Mouse (Mus musculus) MEL (cell line): ENCODE measurements around the gene Vmn2r18. TPM values are rescaled to one million over a fixed set of nuclear protein-coding genes. Genes with fewer than 3 reads are reported as not detected.

Experiments used
- DNase-seq: peaks from one replicate; pipeline ENCODE4 v3.0.0; 2011; ENCODE audit warnings: low read depth, low spot score
- H3K27ac ChIP-seq: 2 replicates; pipeline ENCODE4 v1.5.1; 2012; ENCODE audit warnings: low read depth, mild to moderate bottlenecking, control low read depth, low read length, moderate library complexity; ENCODE audit not compliant: control insufficient read depth
- H3K27me3 ChIP-seq, 2 experiments: fragments of 150-350 bp in 1 of 2; sonication (generic) in 1 of 2; 2 replicates each; pipeline ENCODE4 v1.6.1; 2012; ENCODE audit warnings: low read length in 2 of 2, mild to moderate bottlenecking in 2 of 2, improper control_type of control experiment in 1 of 2, moderate library complexity in 1 of 2; ENCODE audit not compliant: insufficient read depth in 2 of 2, control insufficient read depth in 1 of 2
- H3K36me3 ChIP-seq, 2 experiments: 2 replicates each; pipeline ENCODE4 v1.6.1; 2012 to 2014; ENCODE audit warnings: low read length in 2 of 2, improper control_type of control experiment in 1 of 2, inconsistent platforms in 1 of 2, mild to moderate bottlenecking in 1 of 2; ENCODE audit not compliant: insufficient read depth in 2 of 2, control insufficient read depth in 1 of 2
- H3K4me1 ChIP-seq, 2 experiments: fragments of 150-350 bp in 1 of 2; sonication (generic) in 1 of 2; 2 replicates each; pipeline ENCODE4 v1.6.1; 2012; ENCODE audit warnings: low read length in 2 of 2, improper control_type of control experiment in 1 of 2, mild to moderate bottlenecking in 1 of 2; ENCODE audit not compliant: insufficient read depth in 2 of 2, control insufficient read depth in 1 of 2
- H3K4me3 ChIP-seq, 2 experiments: fragments of 150-350 bp in 1 of 2; sonication (generic) in 1 of 2; 2 replicates each; pipeline ENCODE4 v1.5.1; 2012; ENCODE audit warnings: low read depth in 2 of 2, low read length in 2 of 2, mild to moderate bottlenecking in 2 of 2, moderate library complexity in 2 of 2, control low read depth in 1 of 2, improper control_type of control experiment in 1 of 2; ENCODE audit not compliant: control insufficient read depth in 1 of 2, insufficient read depth in 1 of 2
- H3K79me2 ChIP-seq: 2 replicates; pipeline ENCODE4 v1.6.1; 2012; ENCODE audit warnings: mild to moderate bottlenecking, low read length, moderate library complexity; ENCODE audit not compliant: control insufficient read depth, poor library complexity, insufficient read depth
- H3K9ac ChIP-seq: 2 replicates; pipeline ENCODE4 v1.6.1; 2012; ENCODE audit warnings: low read depth, mild to moderate bottlenecking, control low read depth, low read length, moderate library complexity; ENCODE audit not compliant: control insufficient read depth, poor library complexity, severe bottlenecking
- H3K9me3 ChIP-seq: fragments of 150-350 bp; sonication (generic); replicated peaks from 2 replicates; pipeline ENCODE4 v1.6.1; 2012; ENCODE audit warnings: mild to moderate bottlenecking, low read length, improper control_type of control experiment, moderate library complexity; ENCODE audit not compliant: insufficient read depth
- CHD1 ChIP-seq: IDR thresholded peaks from 2 replicates; pipeline ENCODE4 v1.6.1; 2012; ENCODE audit warnings: low read depth, mild to moderate bottlenecking, inconsistent platforms, low read length, improper control_type of control experiment
- CHD2 ChIP-seq: IDR thresholded peaks from 2 replicates; pipeline ENCODE4 v1.6.1; 2011; ENCODE audit warnings: low read length, improper control_type of control experiment
- CTCF ChIP-seq, 3 experiments: IDR thresholded peaks in 2 of 3; conservative IDR thresholded peaks in 1 of 3; 2 replicates each; pipeline ENCODE4 v1.5.1; 2011 to 2012; ENCODE audit warnings: low read length in 3 of 3, low read depth in 2 of 3, mild to moderate bottlenecking in 2 of 3, improper control_type of control experiment in 1 of 3, inconsistent platforms in 1 of 3, mixed read lengths in 1 of 3, moderate library complexity in 1 of 3; ENCODE audit not compliant: control insufficient read depth in 1 of 3, insufficient read depth in 1 of 3, poor library complexity in 1 of 3, severe bottlenecking in 1 of 3
- E2F4 ChIP-seq: IDR thresholded peaks from 2 replicates; pipeline ENCODE4 v1.6.1; 2011; ENCODE audit warnings: low read depth, low read length, improper control_type of control experiment, borderline replicate concordance
- ELF1 ChIP-seq: IDR thresholded peaks from 2 replicates; pipeline ENCODE4 v1.6.1; 2014; ENCODE audit warnings: low read depth, mild to moderate bottlenecking, inconsistent platforms, low read length, improper control_type of control experiment, moderate library complexity
- EP300 ChIP-seq, 2 experiments: IDR thresholded peaks; 2 replicates each; pipeline ENCODE4 v1.6.1; 2011; ENCODE audit warnings: improper control_type of control experiment in 2 of 2, low read length in 2 of 2, low read depth in 1 of 2, mild to moderate bottlenecking in 1 of 2
- ETS1 ChIP-seq: IDR thresholded peaks from 2 replicates; pipeline ENCODE4 v1.6.1; 2012; ENCODE audit warnings: low read depth, mild to moderate bottlenecking, inconsistent platforms, low read length, improper control_type of control experiment, moderate library complexity
- GABPA ChIP-seq: IDR thresholded peaks from 2 replicates; pipeline ENCODE4 v1.6.1; 2012; ENCODE audit warnings: low read depth, mild to moderate bottlenecking, inconsistent platforms, low read length, improper control_type of control experiment, moderate library complexity
- HCFC1 ChIP-seq: IDR thresholded peaks from 2 replicates; pipeline ENCODE4 v1.6.1; 2012; ENCODE audit warnings: low read depth, mild to moderate bottlenecking, inconsistent platforms, low read length, improper control_type of control experiment, moderate library complexity
- MAFK ChIP-seq: IDR thresholded peaks from 2 replicates; pipeline ENCODE4 v1.6.1; 2011; ENCODE audit warnings: low read depth, mild to moderate bottlenecking, low read length, improper control_type of control experiment, borderline replicate concordance
- MAX ChIP-seq: IDR thresholded peaks from 2 replicates; pipeline ENCODE4 v1.6.1; 2011; ENCODE audit warnings: low read length, improper control_type of control experiment
- MEF2A ChIP-seq: IDR thresholded peaks from 2 replicates; pipeline ENCODE4 v1.6.1; 2014; ENCODE audit warnings: low read depth, mild to moderate bottlenecking, inconsistent platforms, low read length, improper control_type of control experiment; ENCODE audit not compliant: poor library complexity, insufficient replicate concordance, severe bottlenecking; ENCODE audit errors: extremely low read depth
- MXI1 ChIP-seq: IDR thresholded peaks from 2 replicates; pipeline ENCODE4 v1.6.1; 2011; ENCODE audit warnings: mild to moderate bottlenecking, low read depth, low read length, improper control_type of control experiment
- MYB ChIP-seq: IDR thresholded peaks from 2 replicates; pipeline ENCODE4 v1.6.1; 2011; ENCODE audit warnings: mild to moderate bottlenecking, low read depth, low read length, improper control_type of control experiment
- MYC ChIP-seq: IDR thresholded peaks from 2 replicates; pipeline ENCODE4 v1.6.1; 2011; ENCODE audit warnings: low read depth, mild to moderate bottlenecking, low read length, improper control_type of control experiment, moderate library complexity
- NRF1 ChIP-seq: IDR thresholded peaks from 2 replicates; pipeline ENCODE4 v1.6.1; 2014; ENCODE audit warnings: low read depth, mild to moderate bottlenecking, inconsistent platforms, low read length, improper control_type of control experiment, moderate library complexity; ENCODE audit not compliant: poor library complexity, insufficient read depth, severe bottlenecking
- POLR2A ChIP-seq, 2 experiments: IDR thresholded peaks; 2 replicates each; pipeline ENCODE4 v1.6.1; 2011 to 2012; ENCODE audit warnings: low read length in 2 of 2, mild to moderate bottlenecking in 2 of 2, control low read depth in 1 of 2, improper control_type of control experiment in 1 of 2, low read depth in 1 of 2, moderate library complexity in 1 of 2; ENCODE audit not compliant: control insufficient read depth in 1 of 2, insufficient read depth in 1 of 2, poor library complexity in 1 of 2
- POLR2AphosphoS2 ChIP-seq: IDR thresholded peaks from 2 replicates; pipeline ENCODE4 v1.6.1; 2011; ENCODE audit warnings: low read length, improper control_type of control experiment
- POLR2AphosphoS5 ChIP-seq: IDR thresholded peaks from 2 replicates; pipeline ENCODE4 v1.6.1; 2012; ENCODE audit warnings: low read depth, borderline replicate concordance, mild to moderate bottlenecking, inconsistent platforms, low read length, moderate library complexity, mixed read lengths
- RAD21 ChIP-seq: IDR thresholded peaks from 2 replicates; pipeline ENCODE4 v1.6.1; 2011; ENCODE audit warnings: mild to moderate bottlenecking, low read depth, low read length, improper control_type of control experiment
- RCOR1 ChIP-seq: IDR thresholded peaks from 2 replicates; pipeline ENCODE4 v1.6.1; 2012; ENCODE audit warnings: low read depth, mild to moderate bottlenecking, inconsistent platforms, low read length, improper control_type of control experiment
- SIN3A ChIP-seq: IDR thresholded peaks from 2 replicates; pipeline ENCODE4 v1.6.1; 2012; ENCODE audit warnings: low read length, improper control_type of control experiment, inconsistent platforms
- SMC3 ChIP-seq: IDR thresholded peaks from 2 replicates; pipeline ENCODE4 v1.6.1; 2011; ENCODE audit warnings: low read depth, low read length, improper control_type of control experiment
- TAL1 ChIP-seq: IDR thresholded peaks from 2 replicates; pipeline ENCODE4 v1.6.1; 2012; ENCODE audit warnings: mild to moderate bottlenecking, inconsistent platforms, low read length, moderate library complexity, mixed read lengths
- TBP ChIP-seq: IDR thresholded peaks from 2 replicates; pipeline ENCODE4 v1.8.0; 2011; ENCODE audit warnings: low read depth, low read length, improper control_type of control experiment
- TCF12 ChIP-seq: IDR thresholded peaks from 2 replicates; pipeline ENCODE4 v1.6.1; 2014; ENCODE audit warnings: low read depth, mild to moderate bottlenecking, inconsistent platforms, low read length, improper control_type of control experiment, moderate library complexity
- UBTF ChIP-seq: IDR thresholded peaks from 2 replicates; pipeline ENCODE4 v1.6.1; 2012; ENCODE audit warnings: low read depth, mild to moderate bottlenecking, inconsistent platforms, low read length, improper control_type of control experiment, moderate library complexity, borderline replicate concordance; ENCODE audit not compliant: insufficient read depth
- USF1 ChIP-seq: IDR thresholded peaks from 2 replicates; pipeline ENCODE4 v1.6.1; 2014; ENCODE audit warnings: low read depth, mild to moderate bottlenecking, inconsistent platforms, low read length, improper control_type of control experiment, moderate library complexity
- ZKSCAN1 ChIP-seq: IDR thresholded peaks from 2 replicates; pipeline ENCODE4 v1.6.1; 2012; ENCODE audit warnings: low read depth, mild to moderate bottlenecking, inconsistent platforms, low read length, improper control_type of control experiment, moderate library complexity
- ZMIZ1 ChIP-seq: IDR thresholded peaks from 2 replicates; pipeline ENCODE4 v1.6.1; 2012; ENCODE audit warnings: low read depth, mild to moderate bottlenecking, inconsistent platforms, low read length, improper control_type of control experiment, moderate library complexity
- ZNF384 ChIP-seq: IDR thresholded peaks from 2 replicates; pipeline ENCODE4 v1.6.1; 2012; ENCODE audit warnings: low read depth, mild to moderate bottlenecking, inconsistent platforms, low read length, improper control_type of control experiment
- polyA plus RNA-seq, 2 experiments: library from polyadenylated mRNA; stranded (reverse) in 1 of 2; unstranded in 1 of 2; fragments of >175 nt in 1 of 2; fragments of >200 nt in 1 of 2; gene quantifications; 2 replicates each; pipeline versions ENCODE4 v1.2.1 to v1.2.4; 2012; ENCODE audit warnings: low replicate concordance in 2 of 2, low read depth in 1 of 2; ENCODE audit not compliant: insufficient read length in 2 of 2, insufficient read depth in 1 of 2, missing spikeins in 1 of 2
- total RNA-seq: library from RNA; depleted of rRNA; stranded (reverse); fragments of 300-350 nt; gene quantifications from 2 replicates; pipeline ENCODE4 v1.2.3, GENCODE M21; 2012; rRNA removed

Gene Vmn2r18
- total RNA-seq: 0.04 TPM in 1 of 2 replicates, not detected in the other
- polyA plus RNA-seq: under 1 TPM in 1 of 2 experiments, not detected in 1; 0.04 TPM

GRCm38 (mm10) chr5:151605921-151606320 is at the start of gene Vmn2r18:
TSS of gene Vmn2r18 (minus strand) at chr5:151606021.
- Histone ChIP-seq H3K9me3 (no peaks in the 10 kb centered on the region), H3K79me2 (no peaks in the 10 kb centered on the region), H3K9ac (no peak within 1 kb of the TSS), H3K4me3 (no peak within 1 kb of the TSS), H3K27ac (no peak within 1 kb of the TSS), H3K36me3 (no peaks in the 10 kb centered on the region), H3K27me3 (peaks cover 0 to 1% of the 10 kb centered on the region in 2 experiments; a peak in 1 of 4 replicates), H3K4me1 (no peaks in the 10 kb centered on the region)
- no peak for TF ChIP-seq MAX
- no peak for TF ChIP-seq POLR2AphosphoS5
- TF ChIP-seq CTCF (IDR thresholded peaks at IDR 0.05 in 2 of 3, conservative IDR thresholded peaks at IDR 0.05 in 1 of 3; ENCODE audit: control insufficient read depth in 1 of 3, insufficient read depth in 1 of 3, low read depth in 2 of 3, low read length in 3 of 3, poor library complexity in 1 of 3, severe bottlenecking in 1 of 3): no peak
- no peak for TF ChIP-seq CHD1
- TF ChIP-seq ZKSCAN1: no peak
- TF ChIP-seq NRF1: no peak
- no peak for TF ChIP-seq SMC3
- TF ChIP-seq MXI1: no peak
- TF ChIP-seq POLR2A (IDR thresholded peaks at IDR 0.05; ENCODE audit: control insufficient read depth in 1 of 2, insufficient read depth in 1 of 2, low read depth in 1 of 2, low read length in 2 of 2, poor library complexity in 1 of 2): no peak
- no peak for TF ChIP-seq ETS1
- TF ChIP-seq HCFC1: no peak
- DNase-seq: no peak

DNA sequence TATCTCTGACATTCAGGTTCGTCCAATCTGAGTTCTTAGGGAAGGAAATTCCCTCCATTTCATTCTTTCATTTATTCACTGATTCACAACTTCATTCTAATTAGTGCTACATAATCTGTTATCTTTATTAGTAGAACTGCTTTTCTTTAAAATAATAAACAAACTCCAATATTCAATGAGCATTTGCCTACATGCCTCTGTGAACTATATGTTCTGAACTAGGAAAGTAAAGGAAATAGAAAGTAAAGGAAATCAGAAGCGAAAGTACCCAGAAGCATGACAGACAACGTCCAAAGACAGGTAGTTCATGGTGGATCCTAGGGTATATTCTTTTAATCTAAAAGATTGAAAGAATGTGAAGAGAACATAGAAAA is 45.6 kb upstream of the Vmn2r18 start:
- Histone ChIP-seq H3K9me3 (no peaks in the 10 kb centered on the region), H3K4me1 (no peaks in the 10 kb centered on the region; a peak in 1 of 4 replicates), H3K36me3 (peaks cover 6 to 17% of the 10 kb centered on the region in 2 experiments; a peak in 3 of 4 replicates), H3K79me2 (peaks cover 8% of the 10 kb centered on the region), H3K27ac (no peak overlapping the region), H3K4me3 (peak overlapping the region in 1 of 2 experiments; percentile 26; a peak in 2 of 4 replicates), H3K27me3 (no peaks in the 10 kb centered on the region), H3K9ac (peak overlapping the region; percentile 62)
- no peak for DNase-seq
- TF ChIP-seq TBP (no peak), ZNF384 (peak; percentile 13; the same call in 1 of the 2 replicates), UBTF (no peak), MAX (peak; percentile 55), TCF12 (no peak), CTCF (IDR thresholded peaks at IDR 0.05 in 2 of 3, conservative IDR thresholded peaks at IDR 0.05 in 1 of 3; ENCODE audit: control insufficient read depth in 1 of 3, insufficient read depth in 1 of 3, low read depth in 2 of 3, low read length in 3 of 3, poor library complexity in 1 of 3, severe bottlenecking in 1 of 3) (no peak), POLR2A (IDR thresholded peaks at IDR 0.05; ENCODE audit: control insufficient read depth in 1 of 2, insufficient read depth in 1 of 2, low read depth in 1 of 2, low read length in 2 of 2, poor library complexity in 1 of 2) (no peak), EP300 (IDR thresholded peaks at IDR 0.05; ENCODE audit: low read depth in 1 of 2, low read length in 2 of 2) (no peak), CHD2 (no peak), USF1 (no peak), MAFK (no peak), SIN3A (no peak), ELF1 (no peak), MEF2A (no peak), SMC3 (no peak), RCOR1 (no peak), ZMIZ1 (no peak), E2F4 (no peak), MYB (no peak), TAL1 (no peak), MYC (0 out of 2 replicates have a peak, but pooled peaks have one; percentile 46), ZKSCAN1 (no peak), GABPA (0 out of 2 replicates have a peak, but pooled peaks have one; percentile 16), POLR2AphosphoS2 (no peak), RAD21 (no peak)
